Mouse (Mus musculus): Measurements from ENCODE around the gene Igfbp5.

Gene Igfbp5

GRCm38 (mm10) chr1:72869681-72870614 lies 4.7 kb downstream of the Igfbp5 start:
- in situ Hi-C loops (cut with MboI, MseI) = loop anchor here (25.0 kb wide), 1 partner anchor 558 kb away; the partner anchor contains the start of gene Xrcc5

- in situ Hi-C loops (cut with MboI, MseI) = loop anchor here (25.0 kb wide), 1 partner anchor 557 kb away; the partner anchor contains the start of gene Xrcc5
Observed at GRCm38 (mm10) chr1:72869275-72869674, 5.4 kb downstream of the Igfbp5 start.

- in situ Hi-C loops (cut with MboI, MseI) = loop anchor here (25.0 kb wide), 1 partner anchor 556 kb away; the partner anchor contains the start of gene Xrcc5
Observed at GRCm38 (mm10) chr1:72868429-72869215, 6.1 kb downstream of the Igfbp5 start.

GRCm38 (mm10) chr1:72867346-72867745 lies 7.3 kb downstream of the Igfbp5 start:
- in situ Hi-C loops (cut with MboI, MseI) = loop anchor here (25.0 kb wide), 1 partner anchor 555 kb away; the partner anchor contains the start of gene Xrcc5

GRCm38 (mm10) chr1:72866417-72866816 lies 8.3 kb downstream of the Igfbp5 start:
- in situ Hi-C loops (cut with MboI, MseI) = loop anchor here (25.0 kb wide), 1 partner anchor 554 kb away; the partner anchor contains the start of gene Xrcc5

- in situ Hi-C loops (cut with MboI, MseI) = loop anchor here (25.0 kb wide), 1 partner anchor 554 kb away; the partner anchor contains the start of gene Xrcc5
Observed at GRCm38 (mm10) chr1:72865900-72866299, 8.8 kb downstream of the Igfbp5 start.

GRCm38 (mm10) chr1:72864272-72864671 lies 10.4 kb downstream of the Igfbp5 start:
- in situ Hi-C loops (cut with MboI, MseI) = loop anchor here (5.0 to 25.0 kb wide), 2 partner anchors 552 to 963 kb away; partner anchors contain the start of gene Xrcc5

GRCm38 (mm10) chr1:72863692-72864091 lies 11.0 kb downstream of the Igfbp5 start:
- in situ Hi-C loops (cut with MboI, MseI) = loop anchor here (5.0 to 25.0 kb wide), 2 partner anchors 551 to 964 kb away; partner anchors contain the start of gene Xrcc5

- in situ Hi-C loops (cut with MboI, MseI) = loop anchor here (5.0 to 25.0 kb wide), 2 partner anchors 550 to 965 kb away; partner anchors contain the start of gene Xrcc5
Observed at GRCm38 (mm10) chr1:72862248-72862647, 12.4 kb downstream of the Igfbp5 start.

- in situ Hi-C loops (cut with MboI, MseI) = loop anchor here (5.0 to 25.0 kb wide), 2 partner anchors 549 to 966 kb away; partner anchors contain the start of gene Xrcc5
Observed at GRCm38 (mm10) chr1:72861702-72862101, 13.0 kb downstream of the Igfbp5 start.

- in situ Hi-C loops (cut with MboI, MseI) = loop anchor here (5.0 to 25.0 kb wide), 2 partner anchors 548 to 967 kb away; partner anchors contain the start of gene Xrcc5
Observed at GRCm38 (mm10) chr1:72860502-72860901, 14.2 kb downstream of the Igfbp5 start.

- in situ Hi-C loops (cut with MboI, MseI) = loop anchor here (5.0 to 25.0 kb wide), 2 partner anchors 548 to 967 kb away; partner anchors contain the start of gene Xrcc5
Observed at GRCm38 (mm10) chr1:72859963-72860362, 14.7 kb downstream of the Igfbp5 start.

- in situ Hi-C loops (cut with MboI, MseI) = loop anchor here (25.0 kb wide), 1 partner anchor 547 kb away; the partner anchor contains the start of gene Xrcc5
Observed at GRCm38 (mm10) chr1:72858874-72859273, 15.8 kb downstream of the Igfbp5 start.

GRCm38 (mm10) chr1:72858286-72858685 lies 16.4 kb downstream of the Igfbp5 start:
- in situ Hi-C loops (cut with MboI, MseI) = loop anchor here (25.0 kb wide), 1 partner anchor 546 kb away; the partner anchor contains the start of gene Xrcc5

GRCm38 (mm10) chr1:72857631-72858030 lies 17.1 kb downstream of the Igfbp5 start:
- in situ Hi-C loops (cut with MboI, MseI) = loop anchor here (25.0 kb wide), 1 partner anchor 545 kb away; the partner anchor contains the start of gene Xrcc5

GRCm38 (mm10) chr1:72857142-72857541 lies 17.5 kb downstream of the Igfbp5 start:
- in situ Hi-C loops (cut with MboI, MseI) = loop anchor here (25.0 kb wide), 1 partner anchor 545 kb away; the partner anchor contains the start of gene Xrcc5

- in situ Hi-C loops (cut with MboI, MseI) = loop anchor here (25.0 kb wide), 1 partner anchor 544 kb away; the partner anchor contains the start of gene Xrcc5
Observed at GRCm38 (mm10) chr1:72856209-72856909, 18.3 kb downstream of the Igfbp5 start.

GRCm38 (mm10) chr1:72855729-72856128 lies 19.0 kb downstream of the Igfbp5 start:
- in situ Hi-C loops (cut with MboI, MseI) = loop anchor here (25.0 kb wide), 1 partner anchor 543 kb away; the partner anchor contains the start of gene Xrcc5

- in situ Hi-C loops (cut with MboI, MseI) = loop anchor here (25.0 kb wide), 1 partner anchor 542 kb away; the partner anchor contains the start of gene Xrcc5
Observed at GRCm38 (mm10) chr1:72854337-72855237, 20.1 kb downstream of the Igfbp5 start.

Measured in regulatory T cell (primary cell).